Mouse (Mus musculus) cerebellum, adult 2 months (tissue): Measurements from ENCODE around the gene Hip1. TPM values are rescaled to one million over a fixed set of nuclear protein-coding genes. Genes with fewer than 3 reads are reported as not detected.

ENCODE experiments used
- DNase-seq, 2 experiments: peaks; one replicate each; pipeline ENCODE4 v3.0.0; 2021
- H3K27ac ChIP-seq: fragments of 200-500 bp; 2 replicates; pipeline ENCODE4 v1.5.1; 2012; ENCODE audit warnings: low read length, control low read depth, inconsistent platforms; ENCODE audit not compliant: insufficient read depth
- H3K27me3 ChIP-seq: fragments of 200-500 bp; 2 replicates; pipeline ENCODE4 v1.6.1; 2012; ENCODE audit warnings: inconsistent platforms, mild to moderate bottlenecking, low read length, moderate library complexity; ENCODE audit not compliant: control insufficient read depth, insufficient read depth
- H3K4me1 ChIP-seq: fragments of 200-500 bp; 2 replicates; pipeline ENCODE4 v1.6.1; 2011; ENCODE audit warnings: low read length; ENCODE audit not compliant: control insufficient read depth, insufficient read depth
- H3K4me3 ChIP-seq: fragments of 200-500 bp; replicated peaks from 2 replicates; pipeline ENCODE3; 2011; ENCODE audit warnings: mild to moderate bottlenecking, low read depth, low read length, control low read depth; ENCODE audit not compliant: insufficient read depth
- CTCF ChIP-seq: fragments of 200-500 bp; IDR thresholded peaks from 2 replicates; pipeline ENCODE4 v1.5.1; 2011; ENCODE audit warnings: low read depth, mild to moderate bottlenecking, control low read depth, low read length, moderate library complexity, borderline replicate concordance; ENCODE audit not compliant: insufficient read depth
- POLR2A ChIP-seq: fragments of 200-500 bp; IDR thresholded peaks from 2 replicates; pipeline ENCODE4 v1.6.1; 2011; ENCODE audit warnings: low read length, control low read depth, borderline replicate concordance; ENCODE audit not compliant: insufficient read depth
- WGBS: fragments of 180-500 bp; shearing (Covaris S2); methylation state at CpG from one replicate; pipeline ENCODE4 v1.1.7; 2018; 5-methylcytosine and 5-hydroxymethylcytosine counted together
- polyA plus RNA-seq: library from polyadenylated mRNA; depleted of rRNA; stranded (reverse); fragments of >200 nt; gene quantifications from 2 replicates; pipeline ENCODE4 v1.2.3, GENCODE M21; 2012

The Hip1 gene
- polyA plus RNA-seq, 1 experiment: 32.3 TPM

- Histone ChIP-seq H3K27me3 (no peaks in the 10 kb centered on the region), H3K4me1 (peaks cover 5% of the 10 kb centered on the region; the same call in 1 of the 2 replicates), H3K27ac (no peak overlapping the region), H3K4me3 (no peak overlapping the region)
- DNase-seq: no peak
- TF ChIP-seq POLR2A (no peak), CTCF (no peak)
- WGBS: 97% methylated on average over 8 of the region's 8 CpGs
Observed at GRCm38 (mm10) chr5:135495471-135495870, 49.4 kb downstream of the Hip1 start.

GRCm38 (mm10) chr5:135494183-135494910 is 50.6 kb downstream of the Hip1 start:
- Histone ChIP-seq H3K4me3 (no peak overlapping the region), H3K27ac (no peak overlapping the region), H3K27me3 (no peaks in the 10 kb centered on the region), H3K4me1 (peaks cover 5% of the 10 kb centered on the region; the same call in 1 of the 2 replicates)
- DNase-seq: no peak
- no peak for TF ChIP-seq POLR2A
- peak; percentile 49 for TF ChIP-seq CTCF
- 83% methylated on average over 13 of the region's 13 CpGs for WGBS

- no peak for DNase-seq
- Histone ChIP-seq H3K27me3 (no peaks in the 10 kb centered on the region), H3K27ac (no peak overlapping the region), H3K4me1 (peaks cover 5% of the 10 kb centered on the region; the same call in 1 of the 2 replicates), H3K4me3 (no peak overlapping the region)
- TF ChIP-seq CTCF (no peak), POLR2A (no peak)
- WGBS: 73% methylated on average over 3 of the region's 3 CpGs
Observed at GRCm38 (mm10) chr5:135493095-135493494, 51.8 kb downstream of the Hip1 start.

DNA sequence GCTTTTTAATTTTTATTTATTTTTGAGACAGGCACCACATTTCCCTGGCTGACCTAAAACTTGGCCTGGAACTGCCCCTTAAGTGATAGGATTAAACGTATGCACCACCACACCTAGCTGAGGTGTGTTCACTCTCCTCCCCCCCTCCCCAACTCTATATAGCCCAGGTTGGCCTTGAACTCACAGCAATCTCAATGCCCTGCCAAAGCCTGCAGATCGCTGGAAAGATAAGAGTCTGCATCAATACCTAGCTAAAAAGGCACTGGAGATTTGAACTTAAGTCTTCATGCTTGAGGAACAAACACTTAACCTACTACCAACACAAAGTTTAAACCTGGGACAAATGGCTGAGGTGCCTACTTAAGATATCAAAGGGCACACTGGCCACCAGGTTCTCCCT is 52.8 kb downstream of the Hip1 start:
- no peak for DNase-seq
- Histone ChIP-seq H3K27ac (no peak overlapping the region), H3K4me1 (no peaks in the 10 kb centered on the region), H3K27me3 (no peaks in the 10 kb centered on the region), H3K4me3 (no peak overlapping the region)
- no peak for TF ChIP-seq POLR2A
- TF ChIP-seq CTCF: no peak
- WGBS: 84% methylated on average over 2 of the region's 2 CpGs

- peak overlapping the region; percentile 63 for H3K4me3 ChIP-seq
- H3K27ac ChIP-seq: no peak overlapping the region
- no peak for DNase-seq
- no peaks in the 10 kb centered on the region for H3K4me1 ChIP-seq
- 34% methylated on average over 13 of the region's 14 CpGs for whole genome bisulfite sequencing
- TF ChIP-seq CTCF (no peak), POLR2A (no peak)
- no peaks in the 10 kb centered on the region for H3K27me3 ChIP-seq
Observed at GRCm38 (mm10) chr5:135489695-135490294, 55.1 kb downstream of the Hip1 start.

GRCm38 (mm10) chr5:135488881-135489694 is 55.8 kb downstream of the Hip1 start:
- TF ChIP-seq POLR2A (no peak), CTCF (no peak)
- Histone ChIP-seq H3K27me3 (no peaks in the 10 kb centered on the region), H3K27ac (no peak overlapping the region; the same call in 1 of the 2 replicates), H3K4me1 (no peaks in the 10 kb centered on the region), H3K4me3 (peak overlapping the region; percentile 63)
- peak; percentile 59 to 60 for DNase-seq
- 2% methylated on average over 55 of the region's 59 CpGs for WGBS

DNA sequence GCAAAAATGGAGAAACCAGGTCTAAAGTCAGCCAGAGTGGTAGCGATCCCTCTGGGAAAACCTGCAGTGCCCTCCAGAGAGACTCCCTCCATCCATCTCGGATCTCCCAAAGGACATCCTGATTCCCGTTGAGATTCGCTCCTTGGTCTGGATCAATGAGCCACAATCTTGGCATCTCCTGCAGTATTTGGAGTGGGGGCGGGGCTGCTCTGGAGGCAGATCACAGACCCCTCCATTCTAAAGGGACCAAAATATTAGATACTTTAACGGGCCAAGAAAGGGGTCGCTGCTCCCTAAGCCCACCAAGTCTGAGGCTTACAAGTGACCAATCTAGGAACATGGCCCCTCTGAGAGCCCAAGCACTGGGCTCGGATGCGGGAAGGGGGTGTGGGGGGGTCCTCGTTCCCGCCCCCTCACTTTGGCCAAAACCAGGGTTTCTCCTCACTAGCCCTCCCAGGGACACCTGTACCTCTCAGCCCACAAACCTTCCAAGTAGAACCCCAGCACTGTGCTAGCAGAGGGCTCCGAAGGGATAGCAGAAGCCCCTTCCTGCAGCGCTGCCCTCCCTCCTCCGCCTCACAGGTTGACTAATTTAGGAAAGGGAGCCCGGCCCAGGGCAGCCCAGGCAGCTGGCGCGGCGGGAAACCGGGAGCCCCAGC is 56.6 kb downstream of the Hip1 start:
- Histone ChIP-seq H3K27me3 (no peaks in the 10 kb centered on the region), H3K27ac (no peak overlapping the region), H3K4me1 (no peaks in the 10 kb centered on the region), H3K4me3 (peak overlapping the region; percentile 63)
- TF ChIP-seq CTCF (no peak), POLR2A (no peak)
- WGBS: 2% methylated on average over 19 of the region's 19 CpGs
- no peak for DNase-seq
